Mouse (Mus musculus) heart, embryonic 14.5 days (tissue): ENCODE data around the gene Ttpal. TPM values are rescaled to one million over a fixed set of nuclear protein-coding genes. Genes with fewer than 3 reads are reported as not detected.
"Not testable (repeated sequence)": the region's sequence is repeated elsewhere in the genome, so short reads cannot be mapped to it uniquely, and the experiment has no call there.

Experiments used
- ATAC-seq: fragments of 200-750 bp; cut with Nextera tagmentation; 2 replicates; pipeline ENCODE4 v1.8.0; 2017; ENCODE audit warnings: low read depth, moderate TSS enrichment; ENCODE audit not compliant: insufficient number of reproducible peaks, insufficient read depth, low FRiP score
- H3K27ac ChIP-seq, 2 experiments: fragments of 200-500 bp in 1 of 2; fragments of 300-500 bp in 1 of 2; sonication (generic) in 1 of 2; replicated peaks in 1 of 2; 2 replicates each; pipeline ENCODE4 v1.5.1; 2012 to 2014; ENCODE audit warnings: low read depth in 2 of 2, low read length in 2 of 2, control low read depth in 1 of 2, mild to moderate bottlenecking in 1 of 2, mixed read lengths in 1 of 2; ENCODE audit not compliant: control insufficient read depth in 1 of 2, insufficient read depth in 1 of 2
- H3K27me3 ChIP-seq: fragments of 300-500 bp; sonication (generic); 2 replicates; pipeline ENCODE4 v1.6.1; 2014; ENCODE audit warnings: mild to moderate bottlenecking, low read length, control low read depth; ENCODE audit not compliant: control insufficient read depth, insufficient read depth
- H3K36me3 ChIP-seq: fragments of 300-500 bp; sonication (generic); 2 replicates; pipeline ENCODE4 v1.6.1; 2014; ENCODE audit warnings: mild to moderate bottlenecking, control low read depth, low read length, mixed read lengths; ENCODE audit not compliant: control insufficient read depth, insufficient read depth
- H3K4me1 ChIP-seq, 2 experiments: fragments of 200-500 bp in 1 of 2; fragments of 300-500 bp in 1 of 2; sonication (generic) in 1 of 2; 2 replicates each; pipeline ENCODE4 v1.6.1; 2012 to 2014; ENCODE audit warnings: low read length in 2 of 2, control low read depth in 1 of 2, mixed read lengths in 1 of 2; ENCODE audit not compliant: control insufficient read depth in 2 of 2, insufficient read depth in 2 of 2
- H3K4me2 ChIP-seq: fragments of 300-500 bp; sonication (generic); 2 replicates; pipeline ENCODE4 v1.6.1; 2014; ENCODE audit warnings: mild to moderate bottlenecking, low read length
- H3K4me3 ChIP-seq, 2 experiments: fragments of 200-500 bp in 1 of 2; fragments of 300-500 bp in 1 of 2; sonication (generic) in 1 of 2; 2 replicates each; pipeline ENCODE4 v1.5.1; 2012 to 2014; ENCODE audit warnings: low read length in 2 of 2, mild to moderate bottlenecking in 2 of 2, control low read depth in 1 of 2, low read depth in 1 of 2, moderate library complexity in 1 of 2; ENCODE audit not compliant: control insufficient read depth in 1 of 2, insufficient read depth in 1 of 2
- H3K9ac ChIP-seq: fragments of 300-500 bp; sonication (generic); 2 replicates; pipeline ENCODE4 v1.6.1; 2014; ENCODE audit warnings: mild to moderate bottlenecking, low read length
- H3K9me3 ChIP-seq: fragments of 300-500 bp; sonication (generic); 2 replicates; pipeline ENCODE4 v1.6.1; 2016; ENCODE audit warnings: low read length, control low read depth; ENCODE audit not compliant: control insufficient read depth
- WGBS: fragments of 180-500 bp; shearing (Covaris S2); extraction: QIAGEN DNeasy Blood & Tissue Kit; methylation state at CpG from one replicate; pipeline ENCODE4 v1.1.7; 2014; 5-methylcytosine and 5-hydroxymethylcytosine counted together
- polyA plus RNA-seq: library from polyadenylated mRNA; unstranded; fragments of >200 nt; fragmentation: Nextera tagmentation; extraction: Ambion mirVana; gene quantifications from 2 replicates; pipeline ENCODE4 v1.2.1, GENCODE M21; 2014

The Ttpal gene
- polyA plus RNA-seq, 1 experiment from 2014 or later = 24.2 TPM

- Histone ChIP-seq H3K9me3 (no peaks in the 10 kb centered on the region), H3K4me3 (no peak overlapping the region), H3K4me2 (no peak overlapping the region), H3K9ac (no peak overlapping the region), H3K27me3 (no peaks in the 10 kb centered on the region), H3K27ac (no peak overlapping the region), H3K4me1 (no peaks in the 10 kb centered on the region), H3K36me3 (peaks cover 100% of the 10 kb centered on the region)
- no peak for ATAC-seq
- 86% methylated on average over 4 of the region's 4 CpGs for WGBS
Observed at GRCm38 (mm10) chr2:163615906-163616651, 14.0 kb downstream of the Ttpal start.

GRCm38 (mm10) chr2:163616652-163617227, 14.6 kb downstream of the Ttpal start:
- no peaks in the 10 kb centered on the region for H3K27me3 ChIP-seq
- no peak overlapping the region for H3K4me3 ChIP-seq
- WGBS = 83% methylated on average over 3 of the region's 3 CpGs
- no peak overlapping the region for H3K4me2 ChIP-seq
- ATAC-seq = no peak
- H3K9me3 ChIP-seq = no peaks in the 10 kb centered on the region
- H3K27ac ChIP-seq = no peak overlapping the region
- no peak overlapping the region for H3K9ac ChIP-seq
- no peaks in the 10 kb centered on the region for H3K4me1 ChIP-seq
- peaks cover 98% of the 10 kb centered on the region for H3K36me3 ChIP-seq

GRCm38 (mm10) chr2:163617232-163617863, 15.2 kb downstream of the Ttpal start:
- Histone ChIP-seq H3K36me3 (peaks cover 98% of the 10 kb centered on the region), H3K4me2 (no peak overlapping the region), H3K9ac (no peak overlapping the region), H3K9me3 (no peaks in the 10 kb centered on the region), H3K27ac (no peak overlapping the region), H3K27me3 (no peaks in the 10 kb centered on the region), H3K4me3 (no peak overlapping the region), H3K4me1 (no peaks in the 10 kb centered on the region)
- WGBS = 69% methylated on average over 3 of the region's 3 CpGs
- ATAC-seq = no peak

DNA sequence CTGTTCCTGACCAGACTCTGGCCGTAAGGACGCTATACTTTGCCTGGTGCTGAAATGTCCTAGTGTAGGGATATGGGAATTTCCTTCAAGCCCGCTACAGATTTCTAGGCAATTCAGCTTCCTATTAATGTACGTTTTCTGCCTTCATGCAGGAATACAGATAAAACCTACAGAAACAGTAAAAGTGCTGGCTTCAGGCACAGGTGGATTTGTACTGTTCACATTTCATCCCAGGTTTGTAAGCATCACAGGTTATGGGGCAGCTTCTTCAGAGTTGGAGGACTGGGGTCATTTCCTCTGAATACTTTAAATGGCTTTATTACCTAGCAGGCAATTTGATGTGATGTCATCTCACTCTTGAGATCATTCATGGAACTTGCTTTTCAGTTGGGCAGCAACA, 15.8 kb downstream of the Ttpal start:
- 89% methylated on average over 4 of the region's 4 CpGs for whole genome bisulfite sequencing
- H3K4me2 ChIP-seq = no peak overlapping the region
- H3K4me1 ChIP-seq = no peaks in the 10 kb centered on the region
- no peak overlapping the region for H3K27ac ChIP-seq
- no peaks in the 10 kb centered on the region for H3K27me3 ChIP-seq
- peaks cover 99% of the 10 kb centered on the region for H3K36me3 ChIP-seq
- H3K9ac ChIP-seq = no peak overlapping the region
- H3K9me3 ChIP-seq = no peaks in the 10 kb centered on the region
- ATAC-seq = no peak
- no peak overlapping the region for H3K4me3 ChIP-seq

- 86% methylated on average over 8 of the region's 8 CpGs for WGBS
- no peak for ATAC-seq
- Histone ChIP-seq H3K36me3 (peaks cover 98% of the 10 kb centered on the region), H3K9ac (no peak overlapping the region), H3K4me2 (no peak overlapping the region), H3K4me3 (no peak overlapping the region), H3K27me3 (no peaks in the 10 kb centered on the region), H3K9me3 (no peaks in the 10 kb centered on the region), H3K27ac (no peak overlapping the region), H3K4me1 (no peaks in the 10 kb centered on the region)
Observed at GRCm38 (mm10) chr2:163620451-163620850, 18.3 kb downstream of the Ttpal start.

GRCm38 (mm10) chr2:163621401-163621800, 19.3 kb downstream of the Ttpal start:
- not testable (repeated sequence) for ATAC-seq, H3K4me1 ChIP-seq
- 96% methylated on average over 3 of the region's 3 CpGs for WGBS

GRCm38 (mm10) chr2:163631223-163631622, 29.1 kb downstream of the Ttpal start:
- 90% methylated on average over 4 of the region's 4 CpGs for WGBS
- no peak overlapping the region for H3K9ac ChIP-seq
- no peak overlapping the region for H3K4me3 ChIP-seq
- ATAC-seq = no peak
- H3K27me3 ChIP-seq = no peaks in the 10 kb centered on the region
- H3K9me3 ChIP-seq = no peaks in the 10 kb centered on the region
- no peak overlapping the region for H3K27ac ChIP-seq
- H3K4me2 ChIP-seq = no peak overlapping the region
- peaks cover 97% of the 10 kb centered on the region for H3K36me3 ChIP-seq
- no peaks in the 10 kb centered on the region for H3K4me1 ChIP-seq

More at GRCm38 (mm10) chr2:163621401-163621800, 19.3 kb downstream of the Ttpal start:
- not testable (repeated sequence) for H3K27me3 ChIP-seq, H3K4me2 ChIP-seq, H3K9me3 ChIP-seq, H3K4me3 ChIP-seq, H3K9ac ChIP-seq, H3K27ac ChIP-seq
- H3K36me3 ChIP-seq = peaks cover 98% of the 10 kb centered on the region
